Mouse (Mus musculus) frontal cortex, postnatal 36 days (tissue): ENCODE data around the gene Hs2st1.
"Not testable (repeated sequence)": the region's sequence is repeated elsewhere in the genome, so short reads cannot be mapped to it uniquely, and the experiment has no call there.

Experiments used
- DNase-seq, 2 experiments: peaks; one replicate each; pipeline ENCODE4 v3.0.0; 2022; ENCODE audit warnings: low spot score in 2 of 2

Gene Hs2st1

GRCm38 (mm10) chr3:144570047-144570815 lies at the start of gene Hs2st1, which contains the start of gene Selenof:
TSS of gene Hs2st1 (minus strand) at chr3:144570181.
TSS of gene Selenof (plus strand) at chr3:144570304.
- DNase-seq: peak; percentile 96 to 98

GRCm38 (mm10) chr3:144617633-144618180 lies 47.7 kb upstream of the Hs2st1 start:
- no peak for DNase-seq

GRCm38 (mm10) chr3:144616654-144617425 lies 46.9 kb upstream of the Hs2st1 start:
- DNase-seq: peak; percentile 86 to 90

GRCm38 (mm10) chr3:144615459-144615858 lies 45.5 kb upstream of the Hs2st1 start:
- DNase-seq: no peak

GRCm38 (mm10) chr3:144614698-144615097 lies 44.7 kb upstream of the Hs2st1 start:
- DNase-seq: no peak

- no peak for DNase-seq
These were observed 44.3 kb upstream of the Hs2st1 start for GRCm38 (mm10) chr3:144614277-144614676.

- DNase-seq: no peak
These were observed 42.4 kb upstream of the Hs2st1 start for GRCm38 (mm10) chr3:144612382-144612781.

- no peak for DNase-seq
These were observed 41.8 kb upstream of the Hs2st1 start for GRCm38 (mm10) chr3:144611626-144612271.

GRCm38 (mm10) chr3:144610759-144611158 lies 40.8 kb upstream of the Hs2st1 start:
- no peak for DNase-seq

- DNase-seq: no peak
These were observed 38.1 kb upstream of the Hs2st1 start for GRCm38 (mm10) chr3:144608090-144608489.

- no peak for DNase-seq
These were observed 36.5 kb upstream of the Hs2st1 start for GRCm38 (mm10) chr3:144606449-144606848.

GRCm38 (mm10) chr3:144605811-144606210 lies 35.8 kb upstream of the Hs2st1 start:
- not testable (repeated sequence) for DNase-seq

GRCm38 (mm10) chr3:144604205-144604604 lies 34.2 kb upstream of the Hs2st1 start:
- DNase-seq: no peak

- DNase-seq: no peak
These were observed 33.6 kb upstream of the Hs2st1 start for GRCm38 (mm10) chr3:144603558-144603957.

GRCm38 (mm10) chr3:144602819-144603218 lies 32.8 kb upstream of the Hs2st1 start:
- no peak for DNase-seq

- DNase-seq: no peak
These were observed 32.4 kb upstream of the Hs2st1 start for GRCm38 (mm10) chr3:144602413-144602812.

- no peak for DNase-seq
These were observed 27.9 kb upstream of the Hs2st1 start for GRCm38 (mm10) chr3:144597790-144598467.

- DNase-seq: no peak
These were observed 27.1 kb upstream of the Hs2st1 start for GRCm38 (mm10) chr3:144597121-144597520.

GRCm38 (mm10) chr3:144592992-144593785 lies 23.2 kb upstream of the Hs2st1 start:
- no peak for DNase-seq

- no peak for DNase-seq
These were observed 19.4 kb upstream of the Hs2st1 start for GRCm38 (mm10) chr3:144589189-144589890.
